Mouse (Mus musculus) inflammation-experienced regulatory T-cells, adult 6 months (primary cell): ENCODE data around the gene Ulk4. TPM values are rescaled to one million over a fixed set of nuclear protein-coding genes. Genes with fewer than 3 reads are reported as not detected.

Experiments
- ATAC-seq: one replicate; pipeline ENCODE4 v1.8.0; 2017
- polyA plus RNA-seq, 3 experiments: library from polyadenylated mRNA; unstranded; fragments of 100-300 nt; shearing (Covaris generic); gene quantifications; one replicate each; pipeline ENCODE4 v1.2.1; 2017

Gene Ulk4
- polyA plus RNA-seq, 3 experiments from 2014 or later, result 1.6 to 3.8 TPM; not detected in 1

- ATAC-seq, result no peak
Observed at GRCm38 (mm10) chr9:121299976-121300570, 23.1 kb upstream of the Ulk4 start.

GRCm38 (mm10) chr9:121299223-121299755, 22.3 kb upstream of the Ulk4 start:
- ATAC-seq, result peak; percentile 45

- ATAC-seq, result peak; percentile 45
Observed at GRCm38 (mm10) chr9:121298411-121299091, 21.6 kb upstream of the Ulk4 start.

DNA sequence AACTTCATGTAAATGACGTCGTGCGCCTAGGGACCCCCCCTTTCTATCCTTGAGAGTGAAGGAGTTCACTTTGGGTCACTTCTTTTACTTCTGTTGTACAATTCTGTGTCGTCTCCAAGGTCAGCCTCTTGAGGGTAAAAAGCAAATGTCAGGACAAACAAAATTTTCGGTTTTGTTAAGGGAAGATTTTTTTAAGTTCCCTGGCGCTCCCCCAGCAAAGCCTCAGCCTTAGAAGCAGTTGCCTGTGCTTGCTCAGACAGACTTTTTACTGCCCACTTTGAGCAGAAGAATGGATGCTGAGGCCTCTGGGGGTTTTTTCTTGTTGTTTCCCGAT, 21.0 kb upstream of the Ulk4 start:
- ATAC-seq, result peak; percentile 11

GRCm38 (mm10) chr9:121297171-121298064, 20.4 kb upstream of the Ulk4 start, which contains the start of gene Trak1:
Trak1 (plus strand) TSS chr9:121297502.
- peak; percentile 44 for ATAC-seq

GRCm38 (mm10) chr9:121295221-121295620, 18.2 kb upstream of the Ulk4 start:
- no peak for ATAC-seq

DNA sequence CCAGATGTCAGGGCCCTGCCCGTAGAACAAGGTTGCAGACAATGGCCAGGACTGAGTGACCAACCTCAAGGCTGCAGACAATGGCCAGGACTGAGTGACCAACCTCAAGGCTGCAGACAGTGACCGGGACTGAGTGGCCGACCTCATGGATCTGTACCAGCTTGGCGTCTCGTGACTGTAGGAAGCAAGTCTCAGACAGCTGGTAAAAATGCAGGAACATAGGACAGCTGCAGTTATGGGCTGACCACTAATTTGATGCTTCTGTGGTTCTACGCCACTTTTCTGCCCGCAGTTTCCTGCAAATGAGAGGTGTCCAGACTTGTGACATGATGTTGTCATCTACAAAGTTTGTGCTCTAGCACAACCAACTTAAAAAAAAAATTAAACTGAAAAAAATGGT, 16.2 kb upstream of the Ulk4 start:
- ATAC-seq, result no peak

DNA sequence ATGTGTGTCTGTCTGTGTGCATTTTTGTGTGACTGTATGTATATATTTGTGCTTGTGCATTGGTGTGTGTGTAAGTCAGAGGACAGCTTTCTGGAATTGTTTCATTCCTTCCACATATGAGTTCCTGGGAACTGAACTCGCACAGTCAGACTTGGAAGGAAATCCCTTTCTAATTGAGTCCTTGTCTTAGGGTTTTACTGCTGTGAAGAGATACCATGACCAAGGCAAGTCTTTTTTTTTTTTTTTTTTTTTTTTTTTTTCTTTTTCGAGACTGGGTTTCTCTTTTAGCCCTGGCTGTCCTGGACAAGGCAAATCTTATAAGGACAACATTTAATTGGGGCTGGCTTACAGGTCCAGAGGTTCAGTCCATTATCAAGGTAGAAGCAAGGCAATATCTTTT, 14.3 kb upstream of the Ulk4 start:
- ATAC-seq, result no peak

GRCm38 (mm10) chr9:121286325-121286901, 9.4 kb upstream of the Ulk4 start:
- no peak for ATAC-seq

- ATAC-seq, result peak; percentile 83
Observed at GRCm38 (mm10) chr9:121285341-121286324, 8.6 kb upstream of the Ulk4 start.

DNA sequence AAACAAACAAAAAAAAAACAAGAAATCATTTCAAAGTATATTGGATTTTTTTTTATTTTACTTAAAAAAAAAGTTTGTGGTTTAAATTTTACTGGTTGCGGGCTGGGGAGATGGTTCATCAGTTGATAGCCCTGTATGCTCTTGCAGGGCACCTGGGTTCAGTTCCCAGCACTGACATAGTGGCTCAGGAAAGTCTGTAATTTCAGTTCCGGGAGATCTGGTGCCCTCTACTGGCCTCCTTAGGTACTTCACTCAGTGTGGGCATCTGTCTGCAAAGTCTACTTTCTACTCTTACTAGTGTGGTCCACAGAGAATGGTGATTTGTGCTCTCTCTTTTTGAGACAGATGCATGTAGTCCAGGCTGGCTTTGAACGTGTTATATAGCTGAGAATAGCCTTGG, 7.4 kb upstream of the Ulk4 start:
- no peak for ATAC-seq

- no peak for ATAC-seq
Observed at GRCm38 (mm10) chr9:121283620-121284185, 6.7 kb upstream of the Ulk4 start.

DNA sequence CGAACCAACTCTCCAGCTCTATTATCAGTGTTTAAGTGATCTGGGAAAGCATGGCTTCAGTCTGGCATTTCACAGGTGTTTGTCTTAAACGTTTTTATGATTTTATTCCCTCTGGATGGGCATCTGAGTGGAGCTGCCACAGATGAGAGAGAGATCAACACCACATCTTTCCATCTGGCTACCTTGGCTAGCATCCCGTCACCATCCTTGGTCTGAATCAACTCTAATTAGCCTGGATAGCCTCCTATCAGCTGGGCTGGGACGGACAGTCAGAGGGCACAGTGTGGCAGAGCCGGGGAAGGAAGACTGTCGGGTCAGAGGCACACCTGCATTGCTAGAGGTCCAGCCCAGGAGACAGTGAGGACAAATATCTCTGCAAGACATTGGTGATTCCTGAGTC, 4.9 kb upstream of the Ulk4 start:
- ATAC-seq, result no peak

- no peak for ATAC-seq
Observed at GRCm38 (mm10) chr9:121279216-121279615, 2.2 kb upstream of the Ulk4 start.

- ATAC-seq, result no peak
Observed at GRCm38 (mm10) chr9:121276745-121277117, 266 bp downstream of the Ulk4 start.

DNA sequence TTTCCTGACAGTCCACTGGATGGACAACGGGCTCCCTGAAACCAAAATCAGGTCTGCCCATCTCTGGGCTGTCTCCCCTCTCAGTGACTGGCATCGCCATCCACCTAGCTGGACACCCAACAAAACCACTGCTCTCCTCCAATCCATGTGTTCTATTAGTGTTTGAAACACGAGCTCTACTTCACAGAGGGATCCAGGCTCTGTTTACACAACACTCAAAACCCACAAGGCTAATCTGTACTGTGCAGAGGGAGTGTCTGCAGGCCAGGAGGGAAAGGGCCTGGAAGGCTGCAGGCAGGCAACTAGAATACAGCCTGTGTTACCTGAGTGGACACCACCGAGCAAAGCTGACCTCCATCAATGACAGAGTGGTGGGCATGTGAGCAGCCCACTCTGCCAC, 5.4 kb downstream of the Ulk4 start:
- ATAC-seq, result no peak

DNA sequence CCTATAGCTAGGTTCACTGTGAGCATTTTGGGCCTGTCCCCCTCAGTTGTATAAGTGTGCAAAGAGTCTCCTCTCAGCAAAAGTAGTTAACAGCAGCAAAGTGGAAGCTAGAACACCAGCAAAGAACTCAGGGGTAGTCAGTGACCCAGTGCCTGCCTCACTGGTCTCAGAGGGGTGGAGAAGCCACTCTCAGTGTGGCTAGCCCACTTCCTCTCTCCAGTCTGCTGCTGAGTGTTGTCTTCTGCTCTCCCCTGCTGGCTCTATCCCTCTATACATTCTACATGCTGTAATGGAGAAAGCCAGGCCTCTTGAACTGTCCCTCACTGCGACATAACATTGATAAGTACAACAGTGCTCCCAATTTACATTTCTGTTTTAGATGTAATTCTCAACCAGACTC, 5.8 kb downstream of the Ulk4 start:
- no peak for ATAC-seq

GRCm38 (mm10) chr9:121265307-121265706, 11.7 kb downstream of the Ulk4 start:
- ATAC-seq, result no peak

- no peak for ATAC-seq
Observed at GRCm38 (mm10) chr9:121257106-121257505, 19.9 kb downstream of the Ulk4 start.

- no peak for ATAC-seq
Observed at GRCm38 (mm10) chr9:121254761-121255160, 22.2 kb downstream of the Ulk4 start.

- ATAC-seq, result no peak
Observed at GRCm38 (mm10) chr9:121253983-121254382, 23.0 kb downstream of the Ulk4 start.
